Comparison of ENCODE assay signal across 24 mouse cellular contexts in genomic region chr9:72033271-72033670, GRCm38 (mm10).
DNase-seq lines count a peak whose midpoint lies in the region; ATAC-seq and TF ChIP-seq lines count a peak whose summit lies in the region.
"Had no signal": no experiment of that assay in that cellular context is flagged by ENCODE, and none has a peak within 500 bp of the region (broad histone marks: within the 10 kb centered on the region; RNA-seq: fewer than 3 reads in every experiment).

No protein-coding gene starts in this region.

- H3K27ac ChIP-seq in layer of hippocampus, adult 2 months: peak overlapping the region; percentile 37; the same call in 1 of the 2 replicates
- H3K27ac ChIP-seq: forebrain, embryonic 13.5 days; heart, adult 2 months; heart, embryonic 10.5 days; heart, embryonic 13.5 days; hindbrain, embryonic 14.5 days; hindbrain, postnatal 0 days had no signal

- 0 out of 2 replicates have a peak, but pooled peaks have one; percentile 38 for ATAC-seq in frontal cortex, adult (ENCODE audit: low TSS enrichment)
- ATAC-seq: activated CD4-positive, CD25-positive, alpha-beta regulatory T cell, adult 4 months; forebrain, embryonic 13.5 days; hindbrain, postnatal 0 days; inflammation-experienced regulatory T-cells, adult 6 months; intestine, embryonic 16.5 days had no signal

- no peak overlapping the region for H3K4me3 ChIP-seq in layer of hippocampus, adult 2 months
- H3K4me3 ChIP-seq: forebrain, embryonic 13.5 days; heart, adult 2 months; heart, embryonic 10.5 days; heart, embryonic 13.5 days had no signal

- peak; percentile 23 for DNase-seq in cerebellum, adult 9-10 months
- DNase-seq in cerebellum, adult 9-11 months: no peak
- no peak for DNase-seq in frontal cortex, postnatal 25 days (ENCODE audit: low spot score in 2 of 2)
- peak; percentile 14 to 40 for DNase-seq in layer of hippocampus, adult 2 months (ENCODE audit: low spot score in 2 of 2)
- no peak for DNase-seq in layer of hippocampus, postnatal 25 days (ENCODE audit: extremely low spot score in 1 of 2, low spot score in 1 of 2)
- DNase-seq in telencephalon, adult 2 months (ENCODE audit: low read depth, low spot score): peak; percentile 57
- DNase-seq in thymus, adult 18-20 months: no peak
- DNase-seq: adrenal gland, adult 8-10 months; adrenal gland, postnatal 25 days; cerebellum, adult 11 months; cerebellum, postnatal 14 days; gastrocnemius, postnatal 36 days; heart, adult 2 months; heart, postnatal 14 days; heart, postnatal 4 days had no signal

- TF ChIP-seq CTCF in layer of hippocampus, adult 2 months (conservative IDR thresholded peaks at IDR 0.05): no peak

Comparison
In these comparisons a context has a peak if more than half of its experiments do, and no peak if none do; other contexts are left out.
1. DNase-seq: peak in cerebellum, adult 9-10 months (single experiment), layer of hippocampus, adult 2 months (2 of 2) and telencephalon, adult 2 months (single experiment); none in cerebellum, adult 9-11 months (single experiment), frontal cortex, postnatal 25 days (0 of 2), layer of hippocampus, postnatal 25 days (0 of 2) and thymus, adult 18-20 months (0 of 2).